Mouse (Mus musculus): ENCODE results near the gene Osbpl8. TPM values are rescaled to one million over a fixed set of nuclear protein-coding genes. Genes with fewer than 3 reads are reported as not detected.
"Not testable (repeated sequence)": the region's sequence is repeated elsewhere in the genome, so short reads cannot be mapped to it uniquely, and the experiment has no call there.

The Osbpl8 gene
- polyA plus RNA-seq, 1 experiment = 31.3 TPM

DNA sequence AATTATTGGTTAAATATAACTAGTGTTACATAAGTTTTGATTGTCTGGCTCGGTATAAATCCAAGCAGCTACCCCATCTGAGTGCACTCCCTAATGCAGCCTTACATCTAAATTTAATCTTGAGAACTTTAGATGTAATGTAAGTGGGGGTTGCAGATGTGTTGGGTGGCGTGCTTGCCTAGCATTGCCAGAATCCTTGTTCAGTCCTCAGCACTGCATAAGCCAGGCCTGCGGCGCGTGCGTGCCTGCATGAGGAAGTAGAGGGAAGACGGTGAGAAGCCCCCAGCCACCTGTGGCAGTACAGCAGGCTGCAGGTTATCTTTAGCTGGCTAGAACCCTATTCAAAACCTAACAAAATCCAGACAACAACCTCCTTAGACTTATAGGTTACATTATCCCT, 13.5 kb downstream of the Osbpl8 start:
- peak; percentile 69 to 73 for DNase-seq (ENCODE audit: extremely low spot score in 1 of 2, low spot score in 1 of 2)

GRCm38 (mm10) chr10:111180633-111181032, 16.1 kb downstream of the Osbpl8 start:
- DNase-seq (ENCODE audit: extremely low spot score in 1 of 2, low spot score in 1 of 2) = no peak

GRCm38 (mm10) chr10:111183634-111184270, 19.2 kb downstream of the Osbpl8 start:
- DNase-seq (ENCODE audit: extremely low spot score in 1 of 2, low spot score in 1 of 2) = no peak

DNA sequence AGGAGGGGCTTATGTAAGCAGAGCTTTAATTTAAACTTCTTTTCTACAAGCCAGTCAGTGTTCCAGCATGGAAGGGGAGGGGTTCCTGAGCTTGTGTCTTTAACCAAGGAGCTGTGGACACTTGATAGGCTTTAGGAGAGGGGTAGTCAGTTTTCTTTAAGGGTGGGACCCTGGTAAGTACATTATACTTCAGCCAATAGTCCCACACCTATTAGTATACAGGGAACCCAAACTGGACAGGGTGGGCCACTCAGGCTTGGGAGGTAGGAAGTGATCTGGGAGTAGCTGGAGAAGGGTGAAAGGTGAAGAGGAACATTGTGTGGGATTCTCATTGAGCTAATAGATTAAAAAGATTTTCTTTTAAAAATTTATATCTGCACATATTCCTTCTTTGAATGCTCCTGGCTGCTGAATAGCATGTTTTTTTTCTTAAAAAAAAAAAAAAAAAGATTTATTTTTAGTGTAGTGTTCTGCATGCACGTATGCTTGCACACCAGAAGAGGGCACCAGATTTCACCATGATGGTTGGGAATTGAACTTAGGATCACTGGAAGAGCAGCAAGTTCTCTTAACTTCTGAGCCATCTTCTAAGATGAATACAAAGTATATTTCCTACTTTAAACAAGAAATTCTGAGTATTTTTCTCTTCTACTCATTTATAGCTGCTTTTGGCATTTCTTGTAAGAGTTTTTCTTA, 21.2 kb downstream of the Osbpl8 start:
- DNase-seq (ENCODE audit: extremely low spot score in 1 of 2, low spot score in 1 of 2) = no peak

DNA sequence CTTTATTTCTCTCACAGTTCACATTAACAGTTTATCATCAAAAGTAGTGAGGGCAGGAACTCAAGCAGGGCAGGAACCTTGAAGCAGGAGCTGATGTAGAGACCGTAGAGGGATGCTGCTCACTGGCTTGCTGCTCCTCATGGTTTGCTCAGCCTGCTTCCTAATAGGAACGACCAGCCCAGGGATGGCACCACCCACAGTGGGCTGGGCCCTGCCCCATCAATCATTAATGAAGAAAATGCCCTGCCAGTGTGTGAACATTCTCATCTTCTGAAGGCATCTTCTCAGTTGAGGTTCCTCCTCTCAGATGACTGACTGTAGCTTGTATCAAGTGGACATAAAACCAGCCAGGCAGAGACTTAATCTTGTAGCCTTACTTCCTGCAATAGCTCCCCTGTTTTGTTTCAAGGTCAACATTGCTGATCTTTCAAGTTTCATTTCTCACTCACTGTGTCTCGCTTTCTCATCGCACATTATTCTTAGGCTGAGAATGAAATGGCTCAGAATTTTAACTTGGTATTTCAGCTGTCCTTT, 24.5 kb downstream of the Osbpl8 start:
- no peak for DNase-seq (ENCODE audit: extremely low spot score in 1 of 2, low spot score in 1 of 2)

- peak; percentile 57 to 85 for DNase-seq (ENCODE audit: extremely low spot score in 1 of 2, low spot score in 1 of 2)
Observed at GRCm38 (mm10) chr10:111190110-111190795, 25.7 kb downstream of the Osbpl8 start.

DNA sequence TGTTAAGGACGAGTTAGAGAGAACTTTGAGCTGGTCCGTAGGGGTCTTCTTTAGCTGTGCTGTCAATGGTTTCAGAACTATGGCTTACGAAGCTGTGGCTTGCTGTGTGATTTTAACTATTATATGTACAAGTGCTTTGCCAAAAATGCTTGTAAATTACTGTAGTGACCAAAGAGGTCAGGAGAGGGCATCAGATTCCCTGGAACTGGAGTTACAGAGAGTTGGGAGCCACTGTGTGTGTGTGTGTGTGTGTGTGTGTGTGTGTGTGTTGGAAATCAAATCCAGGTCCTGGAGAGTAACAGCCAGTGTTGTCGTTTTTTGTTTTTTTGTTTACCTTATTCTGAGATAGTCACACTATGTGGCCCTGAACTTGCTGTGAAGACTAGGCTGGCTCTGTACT, 29.0 kb downstream of the Osbpl8 start:
- DNase-seq (ENCODE audit: extremely low spot score in 1 of 2, low spot score in 1 of 2) = no peak

- no peak for DNase-seq (ENCODE audit: extremely low spot score in 1 of 2, low spot score in 1 of 2)
Observed at GRCm38 (mm10) chr10:111196191-111196590, 31.6 kb downstream of the Osbpl8 start.

DNA sequence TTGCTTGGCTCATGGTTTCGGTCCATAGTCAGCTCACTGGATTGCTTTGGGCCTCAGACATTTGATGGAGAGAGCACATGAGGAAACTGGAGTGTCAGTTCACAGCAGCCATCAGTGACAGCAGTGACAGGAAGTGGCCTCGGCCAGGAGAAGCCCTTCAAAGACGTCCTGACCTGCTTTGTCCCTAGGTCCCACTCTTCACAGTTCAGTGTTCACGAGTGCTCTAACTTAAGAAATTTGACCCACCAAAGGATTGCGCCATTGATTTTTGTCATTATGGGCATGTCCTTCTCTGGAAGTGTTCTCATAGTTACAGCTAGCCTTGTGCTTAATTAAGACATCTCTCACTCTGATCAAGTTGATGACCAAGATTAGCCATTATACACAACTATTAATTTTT, 34.2 kb downstream of the Osbpl8 start:
- not testable (repeated sequence) for DNase-seq (ENCODE audit: extremely low spot score in 1 of 2, low spot score in 1 of 2)

- DNase-seq (ENCODE audit: extremely low spot score in 1 of 2, low spot score in 1 of 2) = no peak
Observed at GRCm38 (mm10) chr10:111201120-111201519, 36.6 kb downstream of the Osbpl8 start.

GRCm38 (mm10) chr10:111201666-111202065, 37.1 kb downstream of the Osbpl8 start:
- no peak for DNase-seq (ENCODE audit: extremely low spot score in 1 of 2, low spot score in 1 of 2)

- no peak for DNase-seq (ENCODE audit: extremely low spot score in 1 of 2, low spot score in 1 of 2)
Observed at GRCm38 (mm10) chr10:111204089-111204488, 39.5 kb downstream of the Osbpl8 start.

GRCm38 (mm10) chr10:111205421-111205820, 40.9 kb downstream of the Osbpl8 start:
- no peak for DNase-seq (ENCODE audit: extremely low spot score in 1 of 2, low spot score in 1 of 2)

GRCm38 (mm10) chr10:111207386-111207785, 42.8 kb downstream of the Osbpl8 start:
- DNase-seq (ENCODE audit: extremely low spot score in 1 of 2, low spot score in 1 of 2) = no peak

- no peak for DNase-seq (ENCODE audit: extremely low spot score in 1 of 2, low spot score in 1 of 2)
Observed at GRCm38 (mm10) chr10:111214084-111214483, 49.5 kb downstream of the Osbpl8 start.

GRCm38 (mm10) chr10:111214696-111215095, 50.1 kb downstream of the Osbpl8 start:
- DNase-seq (ENCODE audit: extremely low spot score in 1 of 2, low spot score in 1 of 2) = no peak

GRCm38 (mm10) chr10:111215572-111215971, 51.0 kb downstream of the Osbpl8 start:
- no peak for DNase-seq (ENCODE audit: extremely low spot score in 1 of 2, low spot score in 1 of 2)

DNA sequence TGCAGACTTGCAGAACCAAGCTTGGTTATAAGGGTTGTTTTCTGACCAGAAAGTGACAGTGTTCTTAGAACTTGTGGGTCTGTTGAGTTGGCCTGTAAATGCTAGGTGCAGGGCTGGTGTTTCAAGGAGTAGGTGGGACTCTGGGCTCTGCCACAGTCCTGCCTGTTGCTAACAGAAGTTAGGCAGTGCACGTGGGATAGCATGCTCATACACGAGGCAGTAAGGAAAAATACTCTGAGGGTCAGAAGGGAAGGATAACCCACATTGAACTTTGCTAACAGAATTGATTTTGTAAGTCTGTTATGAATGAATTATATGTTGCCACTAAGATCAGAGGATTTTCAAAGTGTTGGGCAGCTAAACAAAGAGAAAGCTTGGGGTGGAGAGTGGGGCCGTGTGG, 51.6 kb downstream of the Osbpl8 start:
- DNase-seq (ENCODE audit: extremely low spot score in 1 of 2, low spot score in 1 of 2) = no peak

DNA sequence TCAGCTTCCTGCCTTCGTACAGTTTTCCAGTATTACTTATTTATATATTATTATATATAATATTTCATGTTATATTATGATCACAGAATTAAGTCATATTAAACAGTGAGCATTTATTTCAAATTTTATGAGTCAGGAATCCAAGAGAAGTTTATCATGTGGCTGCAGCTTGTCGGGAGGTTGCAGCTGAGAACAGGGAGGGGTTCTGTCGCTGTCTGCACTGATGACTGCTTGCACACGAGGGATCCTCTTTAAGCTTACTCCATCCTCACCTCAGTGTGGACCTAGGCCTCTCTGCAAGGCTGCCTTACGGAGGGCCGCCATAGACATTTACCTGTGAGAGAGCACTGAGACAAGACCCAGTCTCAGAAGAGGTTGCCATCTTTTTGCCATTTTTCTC, 58.0 kb downstream of the Osbpl8 start:
- no peak for DNase-seq (ENCODE audit: extremely low spot score in 1 of 2, low spot score in 1 of 2)

GRCm38 (mm10) chr10:111223218-111223830, 58.8 kb downstream of the Osbpl8 start:
- no peak for DNase-seq (ENCODE audit: extremely low spot score in 1 of 2, low spot score in 1 of 2)

DNA sequence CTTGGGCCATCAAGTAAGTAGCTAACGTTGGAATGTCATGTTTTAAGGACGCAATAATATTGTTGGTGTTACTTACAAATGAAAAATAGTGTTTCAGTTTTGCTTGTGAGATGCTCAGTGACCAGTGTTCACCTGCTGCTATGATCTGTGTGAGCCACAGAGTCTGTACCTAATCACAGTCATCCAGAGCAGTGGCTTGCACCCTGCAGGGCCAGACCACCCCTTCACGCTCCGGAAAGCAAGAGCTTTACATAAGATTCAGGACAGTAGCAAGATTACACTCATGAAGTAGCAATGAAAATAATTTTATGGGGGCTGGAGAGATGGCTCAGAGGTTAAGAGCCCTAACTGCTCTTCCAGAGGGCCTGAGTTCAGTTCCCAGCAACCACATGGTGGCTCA, 60.1 kb downstream of the Osbpl8 start:
- DNase-seq (ENCODE audit: extremely low spot score in 1 of 2, low spot score in 1 of 2) = no peak
